Mouse (Mus musculus): ENCODE data around the gene Irgq.

DNA sequence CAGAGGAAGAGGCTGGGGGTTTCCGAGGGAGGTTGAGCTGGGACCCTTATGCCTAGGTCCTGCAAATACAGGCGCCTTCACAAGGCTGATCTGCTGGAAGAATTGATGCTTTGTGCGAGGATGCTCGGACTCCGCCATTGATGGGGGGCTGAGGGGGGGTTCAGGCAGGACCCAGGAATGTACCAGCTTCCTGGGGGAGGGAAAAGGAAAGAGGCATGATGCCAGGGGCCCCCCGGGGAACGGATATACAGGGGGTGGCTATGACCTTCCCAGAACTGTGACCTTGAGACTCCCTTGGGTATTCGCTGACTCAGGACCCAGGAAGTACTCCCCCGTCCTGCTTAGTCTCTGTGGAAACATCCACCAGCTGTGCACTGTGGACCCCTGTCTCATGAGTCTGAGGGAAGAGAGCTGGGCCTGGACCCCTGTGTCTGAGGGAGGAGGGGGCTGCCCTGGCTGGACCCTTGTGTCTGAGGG lies 43.8 kb upstream of the Irgq start:
- TF ChIP-seq CTCF (IDR thresholded peaks at IDR 0.05; ENCODE audit: low read depth), result no peak
- TF ChIP-seq EP300 (IDR thresholded peaks at IDR 0.05; ENCODE audit: low read depth), result no peak

Data from heart, postnatal 0 days (tissue).